Mouse (Mus musculus): ENCODE measurements at regions not wholly inside any gene's neighbourhood (a gene's known extent, or its start where the extent isn't known, plus 50 kb on each side); places are given as distances from the start of the nearest gene placed in this dataset.

GRCm38 (mm10) chr13:25617578-25617977 lies 347.3 kb upstream of the Nrsn1 start:
- TF ChIP-seq CTCF (IDR thresholded peaks at IDR 0.05; ENCODE audit: low read depth, low read length): no peak
- TF ChIP-seq POLR2A (IDR thresholded peaks at IDR 0.05; ENCODE audit: borderline replicate concordance, low read depth, low read length): no peak

All from bone marrow macrophage, adult 2 months (primary cell).